Mouse (Mus musculus): ENCODE data around the gene Daam1. TPM values are rescaled to one million over a fixed set of nuclear protein-coding genes. Genes with fewer than 3 reads are reported as not detected.
A peak's percentile ranks its signal among the peaks of the same experiment; 100 is the strongest.

Daam1 gene
- polyA plus RNA-seq, 1 experiment, result 52.8 TPM

DNA sequence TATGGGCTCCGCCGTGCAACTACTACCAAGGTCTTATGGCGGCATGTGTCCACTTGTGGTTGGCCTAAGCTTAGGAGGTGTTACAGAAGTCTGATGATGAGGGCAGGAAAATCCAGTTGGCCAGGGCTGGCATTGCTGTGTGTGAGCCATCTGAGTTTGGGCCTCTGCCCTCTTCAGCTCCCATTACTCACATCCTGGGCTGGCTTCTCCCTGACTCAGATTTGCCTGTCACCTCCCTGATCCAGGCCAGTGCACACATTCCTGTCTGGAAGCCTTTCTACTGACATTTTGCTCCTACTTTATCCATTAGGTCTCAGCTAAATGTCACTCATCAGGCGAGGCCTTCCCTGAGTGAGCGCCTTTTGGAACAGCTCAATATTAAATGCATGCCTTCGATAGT, 57.5 kb downstream of the Daam1 start:
- peaks cover 91% of the 10 kb centered on the region for H3K36me3 ChIP-seq (replicated peaks; ENCODE audit: low read length)
- TF ChIP-seq FLI1 (IDR thresholded peaks at IDR 0.05; ENCODE audit: low read length) (no peak), GATA1 (IDR thresholded peaks at IDR 0.05; ENCODE audit: borderline replicate concordance, low read length) (no peak)
- peak overlapping the region; percentile 31 for H3K4me3 ChIP-seq (replicated peaks)
- no peaks in the 10 kb centered on the region for H3K9me3 ChIP-seq
- no peaks in the 10 kb centered on the region for H3K27me3 ChIP-seq (replicated peaks)
- peaks cover 99% of the 10 kb centered on the region for H3K4me1 ChIP-seq

DNA sequence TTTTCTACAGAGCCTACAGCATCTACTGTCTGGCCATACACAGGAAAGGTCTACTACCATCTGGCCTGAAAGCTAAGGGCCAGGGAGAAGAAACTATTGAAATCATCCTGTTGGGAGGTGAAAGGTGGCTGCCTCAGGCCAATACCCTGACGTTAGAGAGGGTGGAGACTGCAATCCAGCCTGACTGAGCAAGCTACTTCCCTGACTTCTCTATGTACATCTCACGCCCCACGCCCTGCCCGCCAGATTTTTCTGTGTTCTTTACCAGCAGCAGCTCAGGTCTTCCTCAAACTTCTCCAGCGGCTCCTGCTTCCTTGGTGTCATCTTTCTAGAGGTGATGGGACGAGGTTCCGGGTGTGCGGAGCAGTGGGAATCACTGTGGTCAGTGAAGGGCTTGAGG, 58.4 kb downstream of the Daam1 start:
- TF ChIP-seq GATA1 (IDR thresholded peaks at IDR 0.05; ENCODE audit: borderline replicate concordance, low read length) (no peak), FLI1 (IDR thresholded peaks at IDR 0.05; ENCODE audit: low read length) (no peak)
- H3K4me3 ChIP-seq (replicated peaks), result peak overlapping the region; percentile 50
- peaks cover 92% of the 10 kb centered on the region for H3K36me3 ChIP-seq (replicated peaks; ENCODE audit: low read length)
- H3K4me1 ChIP-seq, result peaks cover 99% of the 10 kb centered on the region
- H3K9me3 ChIP-seq, result no peaks in the 10 kb centered on the region
- H3K27me3 ChIP-seq (replicated peaks), result no peaks in the 10 kb centered on the region

DNA sequence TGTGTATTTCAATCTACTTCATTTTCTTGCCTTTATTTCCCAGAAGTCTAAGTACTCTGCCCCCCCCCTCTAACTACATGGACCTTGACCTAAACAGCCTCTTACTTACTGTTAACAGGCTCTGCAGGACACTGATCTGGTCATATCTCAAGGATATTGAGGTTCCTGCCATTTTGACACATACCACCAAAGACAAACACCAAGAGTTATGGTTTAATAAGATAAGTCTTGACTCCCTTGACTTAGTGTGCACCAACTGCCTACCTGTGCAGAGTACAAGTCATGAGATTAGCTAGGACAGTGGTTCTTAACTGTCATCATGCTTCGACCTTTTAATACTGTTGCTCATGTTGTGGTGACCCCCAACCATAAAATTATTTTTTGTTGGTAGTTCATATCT, 59.4 kb downstream of the Daam1 start:
- no peak for TF ChIP-seq GATA1 (IDR thresholded peaks at IDR 0.05; ENCODE audit: borderline replicate concordance, low read length)
- no peak for TF ChIP-seq FLI1 (IDR thresholded peaks at IDR 0.05; ENCODE audit: low read length)
- no peaks in the 10 kb centered on the region for H3K9me3 ChIP-seq
- H3K36me3 ChIP-seq (replicated peaks; ENCODE audit: low read length), result peaks cover 92% of the 10 kb centered on the region
- H3K27me3 ChIP-seq (replicated peaks), result no peaks in the 10 kb centered on the region
- peaks cover 99% of the 10 kb centered on the region for H3K4me1 ChIP-seq
- H3K4me3 ChIP-seq (replicated peaks), result no peak overlapping the region

DNA sequence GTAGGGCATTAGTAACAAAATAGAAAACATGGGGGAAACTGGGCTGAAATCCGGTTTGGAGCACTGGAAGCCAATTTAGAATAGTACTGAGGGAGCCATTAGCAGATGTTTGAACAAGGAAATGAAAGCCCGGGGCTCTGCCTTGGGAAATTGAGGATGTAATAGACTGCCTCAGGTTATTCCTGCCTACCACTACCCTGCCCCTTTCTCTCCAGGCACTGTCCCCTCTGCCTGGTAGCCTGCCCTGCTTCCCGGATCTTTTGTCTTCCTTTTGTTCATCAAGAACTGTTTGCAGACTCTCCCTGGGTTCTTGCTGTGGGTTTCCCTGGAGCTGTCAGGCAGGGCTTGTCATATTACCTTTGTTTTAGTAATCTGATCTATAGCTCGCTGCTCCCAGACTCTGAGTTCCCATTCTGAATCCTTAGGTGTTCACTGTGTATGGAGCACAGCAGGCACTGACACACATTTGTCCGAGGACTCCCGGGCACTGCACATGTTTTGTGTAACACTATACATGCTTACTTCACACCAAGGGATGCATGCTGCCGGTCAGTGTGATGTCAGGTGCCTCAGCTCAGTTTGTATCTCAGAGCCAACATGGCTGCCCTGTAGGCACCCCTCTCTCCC, 61.0 kb downstream of the Daam1 start:
- Histone ChIP-seq H3K27me3 (replicated peaks) (no peaks in the 10 kb centered on the region), H3K36me3 (replicated peaks; ENCODE audit: low read length) (peaks cover 92% of the 10 kb centered on the region), H3K4me1 (peaks cover 99% of the 10 kb centered on the region), H3K4me3 (replicated peaks) (peak overlapping the region; percentile 82), H3K9me3 (no peaks in the 10 kb centered on the region)
- no peak for TF ChIP-seq FLI1 (IDR thresholded peaks at IDR 0.05; ENCODE audit: low read length)
- TF ChIP-seq GATA1 (IDR thresholded peaks at IDR 0.05; ENCODE audit: borderline replicate concordance, low read length), result no peak

DNA sequence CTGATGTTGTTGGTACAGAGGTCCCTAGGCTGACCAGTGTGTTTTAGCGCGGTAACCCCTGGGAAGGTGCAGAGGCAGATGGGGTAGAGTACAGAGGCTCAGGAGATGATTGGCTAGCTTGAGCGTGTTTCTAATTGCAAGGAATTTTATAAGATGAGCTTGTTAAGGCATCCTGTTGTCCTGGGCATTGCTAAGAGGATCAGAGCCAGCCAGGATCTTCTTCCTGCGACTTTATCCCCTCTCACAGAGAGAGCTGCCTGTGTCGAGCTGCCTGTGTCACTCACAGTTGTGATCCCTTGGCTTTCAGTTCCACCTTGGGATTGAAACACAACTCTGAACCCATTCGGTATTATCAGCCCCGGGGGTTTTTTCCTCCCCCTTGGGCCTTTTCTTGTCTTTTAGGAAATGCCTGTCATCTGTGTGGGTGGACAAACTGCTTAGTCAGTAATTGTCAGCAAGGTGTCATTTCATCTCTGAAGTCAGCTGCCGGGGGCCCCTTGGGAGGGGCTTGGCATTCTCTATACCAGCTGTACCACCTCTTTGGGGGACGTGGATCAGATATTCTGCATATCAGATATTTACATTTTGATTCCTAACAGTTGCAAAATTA, 62.2 kb downstream of the Daam1 start:
- Histone ChIP-seq H3K9me3 (no peaks in the 10 kb centered on the region), H3K27me3 (replicated peaks) (no peaks in the 10 kb centered on the region), H3K4me1 (peaks cover 99% of the 10 kb centered on the region), H3K4me3 (replicated peaks) (peak overlapping the region; percentile 83), H3K36me3 (replicated peaks; ENCODE audit: low read length) (peaks cover 92% of the 10 kb centered on the region)
- TF ChIP-seq GATA1 (IDR thresholded peaks at IDR 0.05; ENCODE audit: borderline replicate concordance, low read length) (no peak), FLI1 (IDR thresholded peaks at IDR 0.05; ENCODE audit: low read length) (no peak)

DNA sequence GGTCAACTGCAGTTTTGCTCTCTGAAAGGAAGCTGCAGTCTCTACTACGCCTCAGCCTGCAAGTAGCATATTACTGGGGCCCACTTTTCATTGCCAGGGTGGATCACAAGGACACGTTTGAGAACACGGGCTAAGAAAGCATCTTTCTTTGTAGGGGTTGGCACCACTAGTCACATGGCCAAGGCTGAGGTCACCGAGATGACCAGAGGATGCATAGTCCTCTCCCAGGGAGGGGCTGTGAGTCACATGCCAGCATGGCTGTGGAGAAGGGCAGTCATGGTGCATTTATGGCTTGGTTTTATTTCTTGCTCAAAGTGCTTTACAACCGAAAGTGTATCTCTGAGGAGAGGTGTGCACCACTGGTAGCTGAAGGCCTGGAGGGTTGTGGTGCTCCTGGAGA, 67.4 kb downstream of the Daam1 start:
- TF ChIP-seq FLI1 (IDR thresholded peaks at IDR 0.05; ENCODE audit: low read length), result no peak
- no peak for TF ChIP-seq GATA1 (IDR thresholded peaks at IDR 0.05; ENCODE audit: borderline replicate concordance, low read length)
- H3K27me3 ChIP-seq (replicated peaks), result no peaks in the 10 kb centered on the region
- H3K4me3 ChIP-seq (replicated peaks), result peak overlapping the region; percentile 60
- peaks cover 97% of the 10 kb centered on the region for H3K36me3 ChIP-seq (replicated peaks; ENCODE audit: low read length)
- H3K4me1 ChIP-seq, result peaks cover 100% of the 10 kb centered on the region
- no peaks in the 10 kb centered on the region for H3K9me3 ChIP-seq

DNA sequence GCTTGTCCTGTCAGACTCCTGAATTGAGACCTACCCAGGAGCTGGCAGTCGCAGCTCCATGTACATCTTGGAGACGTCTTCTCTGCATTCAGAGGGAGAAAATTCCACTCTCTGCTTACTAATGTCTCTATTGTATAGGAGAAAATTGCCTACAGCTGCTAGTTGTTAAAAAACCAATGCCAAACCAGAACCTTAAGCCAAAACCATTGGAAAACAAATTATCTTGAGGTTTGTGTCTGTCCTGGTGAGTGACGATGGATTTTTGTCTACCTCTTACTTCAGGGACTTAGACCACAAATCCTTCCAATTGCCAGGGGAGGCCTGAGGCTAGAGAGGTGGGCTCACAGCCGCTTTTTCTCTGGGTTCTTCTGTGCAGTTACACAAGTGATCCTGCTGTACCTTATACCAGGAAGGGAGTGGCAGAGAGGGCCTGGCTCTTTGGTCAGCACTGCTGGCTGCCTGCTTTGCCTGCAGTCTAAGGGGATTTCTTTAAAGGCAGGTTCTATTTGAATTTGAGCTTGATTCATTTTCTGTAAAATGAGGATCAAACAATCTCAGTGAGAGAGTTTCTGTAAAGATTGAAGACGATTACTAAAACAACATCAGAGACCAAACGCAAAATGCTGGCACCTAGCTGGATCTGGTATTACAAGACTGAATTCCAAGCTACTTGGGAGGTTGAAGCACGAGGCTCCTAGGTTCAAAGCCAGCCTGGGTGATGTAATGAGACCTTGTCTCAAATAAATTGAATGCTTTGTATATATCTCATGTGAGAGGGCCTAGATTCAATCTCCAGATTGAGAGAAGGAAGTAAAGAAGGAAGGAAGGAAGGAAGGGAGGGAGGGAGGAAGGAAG, 68.0 kb downstream of the Daam1 start:
- no peaks in the 10 kb centered on the region for H3K9me3 ChIP-seq
- peaks cover 97% of the 10 kb centered on the region for H3K36me3 ChIP-seq (replicated peaks; ENCODE audit: low read length)
- H3K4me1 ChIP-seq, result peaks cover 98% of the 10 kb centered on the region
- peak overlapping the region; percentile 60 for H3K4me3 ChIP-seq (replicated peaks)
- H3K27me3 ChIP-seq (replicated peaks), result no peaks in the 10 kb centered on the region
- no peak for TF ChIP-seq FLI1 (IDR thresholded peaks at IDR 0.05; ENCODE audit: low read length)
- no peak for TF ChIP-seq GATA1 (IDR thresholded peaks at IDR 0.05; ENCODE audit: borderline replicate concordance, low read length)

DNA sequence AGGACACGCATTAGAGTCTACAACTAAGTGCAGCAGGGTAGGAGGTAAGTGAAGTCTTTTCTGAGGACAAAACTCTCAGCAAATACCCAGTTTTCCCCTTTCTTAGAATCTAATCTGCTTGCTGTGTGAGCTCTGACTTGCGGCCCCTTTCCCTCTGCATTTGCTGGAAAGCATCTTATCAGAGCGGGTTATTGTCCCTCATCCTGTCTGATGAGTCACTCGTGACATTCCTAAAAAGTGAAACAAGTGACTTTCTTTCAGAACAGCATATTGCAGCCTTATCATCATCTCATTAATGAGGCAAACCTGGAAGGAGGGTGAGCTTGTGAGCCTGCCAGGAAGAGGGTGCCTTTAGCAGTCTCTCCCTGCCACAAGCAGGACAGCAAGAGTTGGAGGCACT, 68.7 kb downstream of the Daam1 start:
- peaks cover 97% of the 10 kb centered on the region for H3K36me3 ChIP-seq (replicated peaks; ENCODE audit: low read length)
- H3K9me3 ChIP-seq, result no peaks in the 10 kb centered on the region
- H3K4me1 ChIP-seq, result peaks cover 97% of the 10 kb centered on the region
- peak overlapping the region; percentile 78 for H3K4me3 ChIP-seq (replicated peaks)
- no peak for TF ChIP-seq GATA1 (IDR thresholded peaks at IDR 0.05; ENCODE audit: borderline replicate concordance, low read length)
- TF ChIP-seq FLI1 (IDR thresholded peaks at IDR 0.05; ENCODE audit: low read length), result no peak
- no peaks in the 10 kb centered on the region for H3K27me3 ChIP-seq (replicated peaks)

DNA sequence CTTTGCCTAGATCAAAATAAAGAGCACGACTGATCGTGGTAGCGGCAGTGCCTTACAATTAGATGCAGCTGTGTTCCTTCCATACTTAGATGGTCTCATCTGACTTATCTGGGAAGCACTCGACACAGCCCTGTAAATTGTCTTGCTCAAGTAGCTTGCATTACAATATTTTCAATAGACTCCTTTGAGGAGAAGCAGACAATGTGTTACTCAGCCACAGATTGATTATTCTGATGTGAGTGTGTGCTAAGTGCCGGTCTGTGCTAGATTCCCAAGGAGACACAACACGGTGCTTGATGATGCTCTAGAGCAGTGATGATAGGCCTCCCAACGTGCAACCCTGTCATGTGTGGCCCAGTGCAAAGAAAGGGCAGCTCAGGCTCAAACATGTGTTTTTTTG, 70.3 kb downstream of the Daam1 start:
- Histone ChIP-seq H3K36me3 (replicated peaks; ENCODE audit: low read length) (peaks cover 97% of the 10 kb centered on the region), H3K9me3 (no peaks in the 10 kb centered on the region), H3K4me1 (peaks cover 96% of the 10 kb centered on the region), H3K27me3 (replicated peaks) (no peaks in the 10 kb centered on the region), H3K4me3 (replicated peaks) (peak overlapping the region; percentile 62)
- TF ChIP-seq FLI1 (IDR thresholded peaks at IDR 0.05; ENCODE audit: low read length) (no peak), GATA1 (IDR thresholded peaks at IDR 0.05; ENCODE audit: borderline replicate concordance, low read length) (no peak)

DNA sequence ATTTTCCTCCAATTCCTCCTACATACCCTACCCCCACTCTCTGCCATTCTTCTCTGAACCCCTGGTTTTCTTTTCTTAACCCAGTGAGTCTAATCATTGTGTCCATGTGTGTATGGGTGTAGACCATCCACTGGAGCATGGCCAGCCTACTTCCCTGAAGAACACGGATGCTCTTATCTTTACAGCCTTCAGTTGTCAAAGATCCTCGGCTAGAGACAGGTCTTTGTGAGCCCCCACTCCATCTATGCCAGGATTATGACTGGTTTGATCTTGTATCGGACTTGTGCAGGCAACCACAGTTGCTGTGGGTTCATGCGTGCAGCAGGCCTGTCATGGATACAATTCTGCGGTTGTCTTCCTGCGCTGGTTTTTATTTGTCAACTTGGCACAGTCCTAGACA, 71.0 kb downstream of the Daam1 start:
- peaks cover 97% of the 10 kb centered on the region for H3K36me3 ChIP-seq (replicated peaks; ENCODE audit: low read length)
- H3K4me1 ChIP-seq, result peaks cover 96% of the 10 kb centered on the region
- H3K4me3 ChIP-seq (replicated peaks), result no peak overlapping the region
- no peaks in the 10 kb centered on the region for H3K9me3 ChIP-seq
- no peaks in the 10 kb centered on the region for H3K27me3 ChIP-seq (replicated peaks)
- TF ChIP-seq FLI1 (IDR thresholded peaks at IDR 0.05; ENCODE audit: low read length) (no peak), GATA1 (IDR thresholded peaks at IDR 0.05; ENCODE audit: borderline replicate concordance, low read length) (no peak)
